Mouse (Mus musculus) layer of hippocampus, postnatal 25 days (tissue): ENCODE results near the gene Sec13. TPM values are rescaled to one million over a fixed set of nuclear protein-coding genes. Genes with fewer than 3 reads are reported as not detected.

ENCODE experiments used
- DNase-seq, 2 experiments: peaks; one replicate each; pipeline ENCODE4 v3.0.0; 2022; ENCODE audit warnings: mixed read lengths in 2 of 2, low spot score in 1 of 2; ENCODE audit errors: extremely low spot score in 1 of 2
- total RNA-seq, 2 experiments: library from RNA; stranded (reverse); gene quantifications; 2 replicates each; pipeline ENCODE4 v1.2.3; 2021

Gene Sec13
- 10 to 100 TPM; 73.9 to 78.5 TPM for total RNA-seq

DNA sequence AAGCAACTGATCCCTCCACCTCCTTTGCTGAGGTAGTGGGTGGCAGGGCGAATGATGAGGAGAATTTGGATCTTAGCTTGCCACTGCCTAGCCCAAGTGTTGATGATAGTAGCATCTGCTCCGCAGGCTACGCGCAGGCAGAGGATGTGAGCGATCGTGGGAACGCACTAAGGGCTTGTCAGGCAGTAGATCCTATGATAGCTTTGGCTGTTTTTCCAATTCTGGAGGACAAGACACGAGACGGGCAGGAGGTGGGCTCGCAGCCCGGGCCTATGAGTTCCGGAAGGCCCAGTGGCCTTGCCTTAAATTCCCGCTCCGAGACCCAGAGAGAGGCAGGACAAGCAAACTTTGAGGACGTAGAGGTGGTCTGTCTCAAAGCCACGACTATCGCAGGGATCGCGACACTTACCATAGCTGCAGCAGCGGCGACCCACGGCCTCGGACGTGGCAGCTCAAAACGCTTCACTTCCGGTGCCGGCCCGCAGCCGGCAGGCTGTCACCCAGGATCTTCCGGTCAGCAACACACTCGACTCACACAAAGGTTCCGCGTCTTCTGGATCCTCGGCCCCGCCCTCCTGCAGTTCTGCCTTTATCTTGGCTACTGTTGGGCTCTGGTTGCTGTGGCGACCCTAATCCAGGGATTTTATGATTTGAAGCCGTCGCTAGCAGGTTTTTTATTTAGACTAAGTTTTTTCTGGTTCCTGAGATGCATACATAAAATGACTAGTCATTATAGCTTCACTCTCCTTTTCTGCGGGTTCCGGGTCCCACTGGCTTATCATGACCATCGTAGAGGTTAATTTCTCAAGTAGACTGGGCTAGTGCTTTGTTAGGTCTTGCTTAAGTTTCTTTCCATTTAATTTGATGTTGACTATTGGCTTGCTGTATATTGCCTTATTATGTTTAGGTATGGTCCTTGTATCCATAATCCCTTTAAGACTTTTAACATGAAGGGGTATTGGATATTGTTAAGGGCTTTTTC is at the start of gene Sec13:
Sec13 (minus strand) TSS at position 508 of the 982 bp plus-strand sequence.
- peak; percentile 84 to 86 for DNase-seq

DNA sequence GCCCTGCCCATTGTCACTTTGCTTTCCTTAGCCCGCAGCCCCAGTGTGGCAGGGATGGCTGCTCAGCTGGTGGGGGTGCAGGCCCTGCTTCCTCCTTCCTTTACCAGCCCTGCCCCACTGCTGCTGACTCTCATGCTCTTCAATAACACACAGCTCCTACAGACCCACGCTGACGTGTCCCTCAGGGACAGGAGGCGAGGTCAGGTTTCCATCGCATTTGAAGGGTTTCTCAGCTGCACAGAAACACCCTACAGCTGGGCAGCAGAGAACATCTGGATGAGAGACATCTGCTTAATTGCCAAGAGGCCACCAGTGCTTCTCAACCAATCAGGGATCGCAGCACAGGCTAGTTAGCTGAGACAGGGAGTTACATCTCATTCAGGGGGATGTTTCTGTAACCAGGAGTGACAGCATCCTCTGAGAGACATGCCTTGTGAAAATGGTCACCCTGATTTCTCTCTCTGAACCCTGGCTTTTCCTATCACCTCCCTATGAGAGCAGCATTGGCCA is 47.0 kb upstream of the Sec13 start:
- no peak for DNase-seq

DNA sequence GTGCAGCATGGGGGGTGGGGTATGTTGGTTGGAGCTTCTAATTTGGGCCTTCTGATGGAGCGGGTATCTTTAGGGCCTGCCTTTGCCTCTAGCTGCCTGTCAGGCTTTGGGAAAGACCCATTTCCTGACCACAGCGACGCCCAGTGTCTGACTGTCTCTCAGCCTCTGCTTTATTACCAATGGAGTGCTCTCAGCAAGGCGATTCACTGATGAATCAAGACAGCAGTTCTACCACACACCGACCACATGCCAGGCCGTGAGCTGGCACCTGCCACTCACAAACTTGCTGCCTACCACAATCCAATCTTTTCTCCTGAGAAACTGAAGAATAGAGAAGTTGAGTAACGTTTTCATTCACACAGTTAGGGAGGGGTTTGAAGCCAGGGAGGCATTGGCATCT is 45.1 kb upstream of the Sec13 start:
- DNase-seq: no peak

DNA sequence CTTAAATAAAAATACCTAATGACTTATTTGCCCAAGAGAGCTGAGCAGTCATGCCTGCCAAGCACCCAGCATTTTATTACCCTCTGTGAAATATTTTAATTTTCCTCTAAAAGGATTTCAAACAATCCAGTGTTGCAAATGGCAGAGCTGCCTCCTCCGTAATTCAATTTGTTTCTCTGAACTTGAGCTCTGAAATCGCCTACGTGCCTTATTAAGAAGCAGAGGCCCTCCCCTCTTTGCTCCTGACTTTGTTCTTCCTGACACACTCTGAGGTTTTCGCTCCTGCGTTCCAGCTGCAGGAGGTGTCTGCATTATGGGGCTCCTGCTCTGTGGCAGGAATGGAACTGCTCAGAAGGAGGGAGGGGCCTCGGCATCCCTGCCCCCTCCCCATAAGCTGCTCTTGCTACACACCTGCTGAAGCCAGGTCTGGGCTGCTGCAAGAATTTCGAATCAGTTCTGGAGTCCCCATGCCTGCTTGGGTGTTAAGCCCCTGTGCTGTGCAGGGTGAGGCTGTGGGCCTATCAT is 37.7 kb upstream of the Sec13 start:
- no peak for DNase-seq

DNA sequence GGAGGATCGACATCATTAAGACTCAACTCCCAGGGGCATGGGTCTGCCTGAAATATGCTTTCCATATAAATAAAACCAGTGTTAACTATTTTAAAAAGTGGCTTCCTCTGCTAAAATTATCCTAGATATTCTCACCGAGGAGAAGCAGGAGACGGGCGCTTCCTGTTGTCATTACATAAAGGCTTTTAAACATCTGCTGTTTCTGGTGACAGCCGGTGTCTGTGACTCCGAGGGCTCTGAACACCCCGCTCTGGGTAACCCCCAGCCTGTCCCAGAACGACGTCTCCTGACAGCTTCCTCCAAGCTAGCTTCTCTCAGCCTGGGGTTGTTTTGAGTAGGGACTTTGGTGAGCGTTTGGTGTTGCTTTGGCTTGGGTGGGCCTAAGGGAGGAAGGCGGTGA is 28.3 kb upstream of the Sec13 start:
- DNase-seq: no peak

DNA sequence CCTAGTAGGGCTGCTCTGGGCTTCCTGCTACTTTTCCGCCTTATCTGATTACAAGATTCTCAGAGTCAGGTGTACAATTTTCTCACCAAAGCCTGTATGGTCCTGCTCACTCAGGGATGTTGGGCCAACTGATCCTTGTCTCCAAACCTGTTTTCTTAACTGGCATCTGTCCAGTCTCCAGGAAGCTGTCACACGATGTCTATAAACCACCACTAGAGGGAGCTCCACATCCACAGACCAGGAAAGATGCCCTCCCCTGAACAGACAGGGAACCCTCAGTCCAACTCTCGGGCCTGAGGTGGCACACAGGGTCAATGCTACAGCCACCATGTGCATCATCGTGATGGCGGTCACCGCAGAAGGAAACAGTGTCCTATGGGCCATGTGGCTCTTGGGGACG is 21.1 kb upstream of the Sec13 start:
- peak in 1 of 2 experiments; percentile 44 for DNase-seq

DNA sequence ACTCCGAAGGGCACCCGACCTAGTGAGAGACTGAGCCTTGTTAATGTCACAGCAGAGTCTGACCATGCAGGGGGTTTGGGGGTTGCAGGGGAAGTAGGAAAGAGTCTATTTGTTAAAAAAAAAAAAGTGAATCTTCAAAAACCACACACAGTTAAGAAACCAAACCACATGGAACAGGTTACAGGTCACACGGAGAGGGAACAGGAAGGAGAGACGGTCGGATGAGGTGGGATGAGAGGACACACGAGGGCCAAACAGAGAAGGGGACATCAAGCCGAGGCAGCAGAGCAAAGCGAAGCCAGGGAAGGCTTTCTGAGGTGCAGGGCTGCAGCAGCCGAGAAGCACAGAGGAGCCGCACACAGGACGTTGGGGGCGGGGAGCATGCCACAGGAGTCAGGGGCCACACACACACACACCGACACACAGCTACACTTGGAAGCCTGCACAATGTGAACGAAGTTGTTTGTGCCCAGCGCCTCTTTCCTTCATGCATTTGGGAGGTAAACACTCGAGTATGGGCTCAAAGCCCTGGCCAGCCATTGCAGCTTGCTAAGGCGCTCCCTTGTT is 8.7 kb upstream of the Sec13 start:
- no peak for DNase-seq

DNA sequence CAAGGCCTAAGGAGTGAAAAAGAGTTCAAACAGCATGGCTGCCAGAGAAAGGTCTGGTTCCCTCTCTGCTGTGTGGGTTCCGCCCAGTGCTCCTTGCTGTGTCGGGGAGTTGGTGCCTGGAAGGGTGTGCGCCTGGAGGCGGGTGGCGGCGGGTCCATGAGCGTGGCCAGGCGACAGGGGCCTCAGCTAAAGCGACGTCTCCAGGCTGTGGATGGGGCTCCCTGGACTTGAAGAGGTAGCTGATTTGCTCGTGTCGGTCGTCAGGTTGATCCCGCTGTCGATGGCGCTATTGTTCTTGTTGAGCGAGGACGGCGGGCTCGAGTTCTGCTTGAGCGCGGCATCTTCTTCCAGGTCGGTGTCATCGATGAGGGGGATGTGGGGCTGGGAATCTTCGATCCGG is 7.8 kb upstream of the Sec13 start:
- no peak for DNase-seq

DNA sequence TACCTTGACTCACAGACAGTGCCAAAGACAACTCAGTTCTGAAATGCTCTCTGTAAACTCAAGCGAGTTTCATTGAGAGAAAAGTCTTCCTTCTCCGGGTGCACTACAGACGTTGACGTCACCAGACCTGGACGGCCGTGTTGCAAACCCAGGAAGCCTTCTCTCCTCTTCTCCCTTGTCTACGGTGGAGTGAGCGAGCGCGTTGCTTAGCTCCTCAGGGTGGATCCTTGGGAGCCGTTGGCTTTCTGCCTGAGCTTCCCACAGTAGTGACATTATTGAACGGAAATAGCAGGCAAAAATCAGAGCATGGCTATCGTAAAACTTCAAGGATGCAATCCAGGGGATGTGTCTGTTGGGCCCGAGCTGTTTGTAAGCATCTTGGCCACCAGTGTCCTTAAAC is 6.7 kb upstream of the Sec13 start:
- DNase-seq: no peak

DNA sequence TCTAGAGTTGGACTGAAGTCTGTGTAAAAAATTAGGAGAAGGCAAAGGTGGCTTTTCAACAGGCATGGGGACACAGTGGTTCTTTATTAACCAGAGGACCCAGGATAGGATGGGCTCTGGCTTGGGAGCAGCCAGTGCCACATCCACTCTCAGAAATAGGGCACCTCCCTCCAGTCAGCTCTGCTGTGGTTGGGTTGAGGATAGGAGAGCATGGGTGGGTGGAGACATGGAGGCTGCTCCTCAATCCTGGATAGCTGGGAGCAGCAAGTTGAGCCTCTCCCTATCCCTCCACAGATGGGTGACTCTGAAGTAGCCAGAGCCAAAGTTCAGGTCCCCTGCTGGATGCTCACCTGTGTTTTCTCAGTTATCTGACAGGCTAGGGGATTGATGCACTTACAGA is 4.6 kb upstream of the Sec13 start:
- no peak for DNase-seq

DNA sequence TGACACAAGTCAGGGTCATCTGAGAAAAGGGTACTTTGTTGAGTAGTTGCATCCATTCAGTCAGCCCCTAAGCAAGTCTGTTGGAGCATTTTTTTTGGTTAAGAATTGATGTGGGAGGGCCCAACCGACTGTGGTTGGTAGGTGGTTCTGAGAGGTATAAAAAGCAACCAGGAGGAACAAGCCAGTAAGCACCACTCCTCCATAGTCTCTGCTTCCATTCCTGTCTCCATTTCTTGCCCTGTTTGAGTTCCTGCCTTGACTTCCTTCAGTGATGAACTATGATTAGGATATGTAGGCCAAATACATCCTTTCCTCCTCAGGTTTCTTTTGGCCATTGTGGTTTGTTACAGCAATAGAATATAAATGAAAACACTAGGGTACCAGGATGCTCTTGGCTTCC is 2.6 kb upstream of the Sec13 start:
- DNase-seq: no peak

DNA sequence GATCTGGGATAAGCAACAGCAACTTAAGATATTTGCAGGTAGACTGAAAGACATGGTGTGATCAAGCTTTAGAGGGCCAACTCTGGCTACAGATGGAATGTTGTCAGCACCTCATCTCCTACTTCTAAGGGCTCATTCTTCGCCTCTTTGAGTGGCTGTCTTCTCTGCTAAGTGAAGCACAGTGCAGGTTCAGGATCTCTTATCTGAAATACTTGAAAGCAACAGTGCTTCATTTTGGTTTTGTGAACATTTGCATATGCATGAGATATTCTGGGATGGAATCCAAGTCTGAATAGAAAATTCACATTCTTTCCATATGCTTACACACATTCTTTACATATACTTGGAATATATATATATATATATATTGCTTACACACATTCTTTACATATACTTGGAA is 1.8 kb upstream of the Sec13 start:
- no peak for DNase-seq

DNA sequence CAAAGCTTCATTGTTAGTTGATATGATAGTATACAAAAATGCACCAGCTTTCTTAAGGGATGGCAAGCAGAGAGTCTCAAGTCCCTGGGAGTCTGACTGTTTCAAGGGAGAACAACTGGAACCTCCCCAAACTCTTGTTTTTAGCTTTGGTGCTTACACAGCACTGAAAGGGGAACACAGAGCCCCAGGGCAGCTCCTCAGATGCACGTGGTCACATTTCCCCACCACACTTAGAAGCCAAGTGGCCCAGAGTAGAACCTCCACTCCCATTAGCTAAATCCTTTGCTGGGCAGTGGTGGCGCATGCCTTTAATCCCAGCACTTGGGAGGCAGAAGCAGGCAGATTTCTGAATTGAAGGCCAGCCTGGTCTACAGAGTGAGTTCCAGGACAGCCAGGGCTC is 882 bp upstream of the Sec13 start:
- DNase-seq: no peak

DNA sequence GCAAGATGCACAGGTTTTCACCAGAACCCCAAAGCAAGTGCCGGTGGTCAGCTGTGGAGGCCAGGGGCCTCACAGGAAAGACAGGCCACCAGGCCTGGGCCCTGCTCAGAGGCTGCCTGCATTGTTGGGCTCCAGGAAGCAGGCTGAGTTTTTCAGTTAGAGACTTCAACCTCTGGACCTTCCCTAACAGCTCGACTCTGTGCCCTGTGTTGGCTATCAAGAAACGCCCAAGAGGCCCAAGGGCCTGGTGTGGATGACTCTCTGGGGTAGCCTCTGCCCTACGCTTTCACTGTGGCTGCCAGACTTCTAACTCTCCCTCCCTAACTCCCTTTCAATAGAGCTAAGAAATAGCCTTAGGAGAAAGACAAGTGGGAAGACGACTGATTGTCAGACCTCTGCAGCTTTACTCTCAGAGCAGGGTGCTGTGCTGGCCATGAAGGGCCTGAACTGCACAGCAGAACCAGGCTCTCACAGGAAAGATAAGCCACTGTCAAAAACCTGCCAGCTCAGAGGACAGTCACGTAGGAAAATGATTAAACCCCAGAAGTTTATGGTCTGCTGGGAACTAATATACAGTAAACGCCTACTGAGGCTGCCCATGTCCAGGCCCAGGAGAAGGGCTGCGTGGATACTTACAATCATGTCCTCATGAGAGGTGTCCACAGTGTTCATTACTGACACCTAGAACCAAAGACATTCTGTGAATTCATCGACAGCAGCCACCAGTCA is 3.1 kb downstream of the Sec13 start:
- DNase-seq: no peak

DNA sequence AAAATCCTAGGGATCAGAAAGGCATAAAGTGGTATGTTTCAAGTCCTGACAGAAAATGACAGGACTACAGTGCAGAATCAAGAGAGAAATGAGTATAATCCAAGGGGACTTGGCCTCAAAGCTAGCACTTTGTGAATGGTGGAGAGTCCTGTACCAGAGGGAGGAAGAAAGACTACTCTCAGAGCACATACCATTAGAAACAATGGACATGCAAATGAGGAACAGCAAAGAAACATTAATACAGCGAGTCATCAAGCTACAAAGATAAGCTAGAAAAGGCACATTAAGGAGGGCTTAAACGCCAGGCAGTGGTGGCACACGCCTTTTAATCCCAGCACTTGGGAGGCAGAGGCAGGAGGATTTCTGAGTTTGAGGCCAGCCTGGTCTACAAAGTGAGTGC is 9.2 kb downstream of the Sec13 start:
- DNase-seq: no peak

DNA sequence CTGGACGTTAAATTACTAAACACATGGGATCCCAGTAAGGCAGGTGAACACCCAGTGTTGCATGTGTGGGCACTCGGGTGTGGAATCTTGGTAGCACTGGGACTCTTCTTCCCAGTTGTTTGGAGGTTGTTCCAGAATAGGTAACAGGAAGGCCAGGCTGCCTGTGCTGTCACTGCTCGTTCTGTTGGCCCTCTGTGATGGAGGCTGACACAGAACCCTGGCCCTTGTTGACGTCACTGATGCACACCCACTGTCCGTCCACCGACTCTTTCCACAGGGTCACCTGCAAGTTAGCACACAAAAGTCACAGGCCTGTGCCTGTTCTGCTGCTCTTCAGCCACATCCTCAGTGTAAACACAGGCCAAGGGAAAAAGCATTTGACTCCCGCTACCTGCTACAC is 12.4 kb downstream of the Sec13 start:
- no peak for DNase-seq

DNA sequence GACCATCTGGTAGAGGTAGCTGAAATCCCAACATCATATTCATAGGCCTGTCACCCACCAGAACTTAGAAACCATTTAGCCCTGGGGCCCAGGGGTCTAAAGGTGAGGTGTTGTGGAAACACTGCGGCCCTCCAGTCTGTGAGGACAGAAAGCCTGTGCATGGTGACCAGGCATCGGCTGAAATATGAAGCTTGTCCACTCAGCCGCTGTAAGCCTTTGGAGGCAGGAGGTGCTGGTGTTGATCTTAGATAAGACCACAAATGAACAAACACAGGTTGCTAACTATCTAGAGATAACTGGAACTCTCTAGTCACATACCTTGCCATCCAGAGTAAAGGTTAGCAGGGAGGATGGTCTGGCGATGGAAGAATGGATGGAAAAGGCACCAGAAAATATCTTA is 19.5 kb downstream of the Sec13 start:
- no peak for DNase-seq

DNA sequence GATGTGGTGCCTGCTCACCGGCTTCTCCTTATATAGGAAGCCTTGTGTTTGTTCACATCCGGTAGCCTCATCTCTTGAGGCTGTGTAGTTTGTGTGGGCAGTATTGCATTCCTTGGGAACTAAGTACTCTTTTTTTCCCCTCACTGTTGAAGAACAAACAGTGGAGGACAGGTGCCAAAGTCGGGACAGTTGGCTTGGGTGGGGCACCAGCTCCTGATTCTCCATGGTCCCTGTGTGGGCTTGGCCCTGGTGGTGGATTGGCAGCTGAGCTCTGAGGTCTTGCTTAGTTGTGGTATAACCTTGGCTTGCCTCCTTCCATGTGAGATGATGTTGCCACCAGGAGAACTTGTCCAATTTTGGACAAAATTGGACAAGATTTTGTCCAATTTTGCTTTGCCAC is 20.7 kb downstream of the Sec13 start, which contains the start of gene Ghrl:
Ghrl (minus strand) TSS at position 3 of the 400 bp plus-strand sequence.
- DNase-seq: no peak

DNA sequence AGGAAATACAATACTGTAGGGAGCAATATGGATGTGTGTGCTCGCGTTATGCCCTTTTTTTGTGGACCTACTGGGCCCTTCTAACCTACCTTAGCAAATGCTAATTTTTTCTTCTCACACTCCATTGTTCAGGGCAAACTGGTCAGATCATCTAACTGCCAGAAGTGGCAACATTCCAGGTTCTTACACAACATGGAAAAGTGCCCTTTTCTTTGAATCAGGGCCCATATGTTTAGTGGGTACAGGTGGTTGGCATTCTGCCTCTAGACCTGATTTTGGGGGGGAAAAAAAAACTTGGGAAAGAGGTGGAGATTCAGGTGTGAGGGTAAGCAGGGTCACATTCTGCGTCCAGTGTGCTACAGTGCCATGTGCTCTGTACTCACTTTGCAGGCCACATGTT is 23.0 kb downstream of the Sec13 start:
- DNase-seq: no peak

DNA sequence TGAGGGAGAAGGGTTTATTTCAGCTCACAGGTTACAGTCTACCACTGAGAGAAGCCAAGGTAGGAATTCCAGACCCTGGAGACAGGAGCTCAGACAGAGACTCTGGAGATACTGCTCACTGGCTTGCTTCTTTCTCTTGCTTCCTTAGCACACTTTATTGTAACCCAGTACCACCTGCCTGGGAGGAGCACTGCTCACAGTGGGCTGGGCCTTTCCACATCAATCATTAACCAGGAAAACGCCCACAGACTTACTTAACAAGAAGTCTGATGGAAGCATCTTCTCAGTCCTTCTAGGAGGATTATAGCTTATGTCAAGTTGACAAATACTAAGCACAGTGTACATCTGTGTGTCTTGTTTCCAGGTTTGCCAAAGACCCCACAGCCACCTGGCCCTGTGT is 25.7 kb downstream of the Sec13 start:
- no peak for DNase-seq

DNA sequence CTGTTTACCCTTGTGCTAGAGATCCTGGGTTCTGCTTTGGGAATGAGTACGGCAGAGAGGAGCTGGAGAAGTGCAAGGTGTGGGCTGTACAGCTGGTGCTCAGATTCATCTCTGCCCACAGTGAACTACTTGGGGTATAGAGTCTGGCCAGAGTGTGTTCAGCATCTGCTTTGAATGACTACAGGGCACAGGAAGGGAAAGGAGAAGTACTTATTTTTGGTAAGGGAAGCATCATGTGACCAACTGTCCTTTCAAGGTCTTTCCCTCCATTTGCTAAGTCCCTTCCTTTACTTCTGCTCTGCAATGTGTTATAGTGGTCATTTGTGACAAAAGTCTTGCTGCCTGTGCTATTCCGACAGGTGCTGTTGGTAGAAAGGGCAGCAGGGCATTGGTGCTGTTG is 26.3 kb downstream of the Sec13 start:
- no peak for DNase-seq
